Mouse (Mus musculus): Measurements from ENCODE around the gene Arhgap21. TPM values are rescaled to one million over a fixed set of nuclear protein-coding genes. Genes with fewer than 3 reads are reported as not detected.

The Arhgap21 gene
- polyA plus RNA-seq (2012; rRNA removed), result 112 and 131 TPM in 2 replicates

GRCm38 (mm10) chr2:20968441-20969200 is at the start of gene Arhgap21:
Arhgap21 (minus strand) TSS chr2:20968881.
- peak; percentile 46 to 77 for DNase-seq (ENCODE audit: extremely low spot score in 1 of 2, low spot score in 1 of 2)

DNA sequence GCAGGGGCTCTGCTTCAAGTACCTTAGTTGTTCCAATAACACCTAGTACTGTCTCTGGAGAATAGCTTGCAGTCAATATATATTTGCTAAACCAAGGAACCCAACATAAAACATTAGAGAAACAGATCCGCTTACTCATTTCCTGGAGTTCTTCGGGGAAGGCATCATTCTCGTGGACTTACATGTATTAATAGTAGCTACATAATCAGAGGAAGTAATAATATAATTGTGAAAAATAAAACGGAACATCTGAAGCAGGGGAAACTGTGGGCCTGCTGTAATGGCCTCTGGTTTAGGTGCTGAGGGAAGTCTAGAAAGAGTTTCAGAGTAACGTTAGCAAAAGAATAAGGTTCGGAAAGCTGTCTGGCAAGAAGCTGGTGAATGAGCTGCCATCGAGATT is 47.9 kb upstream of the Arhgap21 start:
- no peak for DNase-seq (ENCODE audit: extremely low spot score in 1 of 2, low spot score in 1 of 2)

- DNase-seq (ENCODE audit: extremely low spot score in 1 of 2, low spot score in 1 of 2), result no peak
Observed at GRCm38 (mm10) chr2:21010806-21011397, 42.2 kb upstream of the Arhgap21 start.

GRCm38 (mm10) chr2:21010219-21010618 is 41.5 kb upstream of the Arhgap21 start:
- peak in 1 of 2 experiments; percentile 23 for DNase-seq (ENCODE audit: extremely low spot score in 1 of 2, low spot score in 1 of 2)

- DNase-seq (ENCODE audit: extremely low spot score in 1 of 2, low spot score in 1 of 2), result no peak
Observed at GRCm38 (mm10) chr2:21009258-21010140, 40.8 kb upstream of the Arhgap21 start.

DNA sequence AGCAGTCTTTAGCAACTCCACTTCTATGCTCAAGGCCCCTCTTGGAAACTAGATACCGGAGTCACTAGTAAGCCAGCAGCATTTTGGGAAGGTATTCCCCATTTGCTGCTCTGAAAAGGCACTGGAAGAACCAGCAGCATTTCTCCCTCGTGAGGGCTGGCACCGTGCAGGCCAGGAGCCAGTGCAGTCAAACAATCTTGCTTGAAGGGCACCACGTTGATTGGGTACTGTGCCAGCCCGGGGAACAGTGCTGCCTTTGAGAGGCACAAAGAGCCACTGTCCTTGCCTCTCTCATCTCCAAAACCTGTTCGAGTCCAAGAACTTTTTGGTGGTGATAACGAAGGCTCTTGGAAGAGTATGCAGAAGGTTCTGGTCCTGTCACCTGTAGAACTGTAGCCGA is 33.9 kb upstream of the Arhgap21 start:
- peak; percentile 30 to 60 for DNase-seq (ENCODE audit: extremely low spot score in 1 of 2, low spot score in 1 of 2)

GRCm38 (mm10) chr2:21001156-21001555 is 32.5 kb upstream of the Arhgap21 start:
- DNase-seq (ENCODE audit: extremely low spot score in 1 of 2, low spot score in 1 of 2), result no peak

- peak in 1 of 2 experiments; percentile 34 for DNase-seq (ENCODE audit: extremely low spot score in 1 of 2, low spot score in 1 of 2)
Observed at GRCm38 (mm10) chr2:20995547-20995946, 26.9 kb upstream of the Arhgap21 start.

DNA sequence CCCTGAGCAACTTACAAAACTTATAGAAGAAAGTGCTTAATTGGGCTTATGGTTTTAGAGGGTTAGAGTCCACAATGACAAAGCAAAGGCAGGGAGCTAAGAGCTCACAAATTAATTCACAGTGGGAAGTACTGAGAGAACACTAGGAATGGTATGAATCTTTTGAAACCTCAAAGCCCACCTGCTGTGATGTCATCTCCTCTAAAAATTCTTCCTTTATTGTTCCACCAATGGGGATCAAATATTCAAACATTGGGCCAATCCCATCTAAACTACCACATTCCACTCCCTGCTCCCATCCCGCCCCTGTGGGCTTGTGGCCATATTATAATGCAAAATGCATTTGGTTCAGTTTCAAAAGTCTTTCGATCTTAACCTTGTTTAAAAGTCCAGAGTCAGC is 22.8 kb upstream of the Arhgap21 start:
- no peak for DNase-seq (ENCODE audit: extremely low spot score in 1 of 2, low spot score in 1 of 2)

DNA sequence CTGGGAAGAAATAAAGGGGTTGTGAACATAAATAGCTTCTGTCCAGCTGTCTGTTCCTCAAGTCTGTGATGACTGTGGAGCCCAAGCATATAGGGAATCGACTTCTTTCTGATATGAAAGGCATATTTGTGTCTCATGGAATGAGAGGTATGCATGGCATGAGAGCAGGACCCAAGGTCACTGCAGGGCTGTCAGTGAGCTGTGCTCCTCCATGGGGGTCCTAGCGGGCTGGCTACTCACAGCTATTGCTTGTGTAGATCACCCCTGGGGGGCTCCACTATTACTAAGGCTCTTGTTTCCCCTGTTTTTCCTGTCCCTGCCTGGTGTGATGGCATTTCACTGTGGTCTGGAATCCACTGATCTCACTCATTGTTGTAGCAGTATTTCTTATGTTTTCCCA is 22.2 kb upstream of the Arhgap21 start:
- DNase-seq (ENCODE audit: extremely low spot score in 1 of 2, low spot score in 1 of 2), result no peak

DNA sequence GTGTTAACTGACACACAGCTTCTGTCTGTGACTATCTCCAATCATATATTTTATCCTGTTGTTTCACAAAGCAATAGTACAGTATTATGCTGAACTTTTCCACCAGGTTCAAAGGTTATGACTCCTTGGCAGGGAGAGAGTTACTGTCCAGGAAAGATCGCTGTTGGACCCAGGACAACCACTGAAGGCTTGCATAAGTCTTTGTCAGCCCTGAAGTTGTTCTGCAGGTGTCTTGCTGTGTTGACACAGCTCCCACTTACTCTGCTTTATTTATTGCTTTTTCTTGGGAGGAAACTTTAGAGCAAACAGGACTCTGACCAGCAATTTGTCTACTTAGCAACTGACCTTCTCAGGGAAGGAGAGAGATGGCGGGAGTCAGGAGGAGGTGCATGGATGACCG is 21.4 kb upstream of the Arhgap21 start:
- no peak for DNase-seq (ENCODE audit: extremely low spot score in 1 of 2, low spot score in 1 of 2)

DNA sequence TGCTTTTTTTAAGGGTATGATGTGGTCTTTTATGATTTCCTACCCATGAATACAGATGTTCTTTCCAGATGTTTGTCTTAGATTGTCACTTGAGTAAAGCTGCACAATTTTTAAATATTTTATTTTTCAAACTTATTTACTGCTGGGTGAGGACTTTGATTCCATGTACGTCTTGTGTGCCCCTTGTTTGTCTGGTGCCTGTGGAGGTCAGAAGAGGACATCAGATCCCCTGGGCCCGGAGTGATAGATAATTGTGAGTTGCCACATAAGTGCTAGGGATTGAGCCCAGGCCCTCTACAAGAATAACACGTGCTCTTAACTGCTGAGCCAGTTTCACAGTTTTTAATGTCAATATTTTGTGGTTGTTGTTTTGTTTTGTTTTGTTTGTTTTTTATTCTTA is 19.1 kb upstream of the Arhgap21 start:
- no peak for DNase-seq (ENCODE audit: extremely low spot score in 1 of 2, low spot score in 1 of 2)

- DNase-seq (ENCODE audit: extremely low spot score in 1 of 2, low spot score in 1 of 2), result no peak
Observed at GRCm38 (mm10) chr2:20978726-20979125, 10.0 kb upstream of the Arhgap21 start.

GRCm38 (mm10) chr2:20977051-20977450 is 8.4 kb upstream of the Arhgap21 start:
- DNase-seq (ENCODE audit: extremely low spot score in 1 of 2, low spot score in 1 of 2), result no peak

DNA sequence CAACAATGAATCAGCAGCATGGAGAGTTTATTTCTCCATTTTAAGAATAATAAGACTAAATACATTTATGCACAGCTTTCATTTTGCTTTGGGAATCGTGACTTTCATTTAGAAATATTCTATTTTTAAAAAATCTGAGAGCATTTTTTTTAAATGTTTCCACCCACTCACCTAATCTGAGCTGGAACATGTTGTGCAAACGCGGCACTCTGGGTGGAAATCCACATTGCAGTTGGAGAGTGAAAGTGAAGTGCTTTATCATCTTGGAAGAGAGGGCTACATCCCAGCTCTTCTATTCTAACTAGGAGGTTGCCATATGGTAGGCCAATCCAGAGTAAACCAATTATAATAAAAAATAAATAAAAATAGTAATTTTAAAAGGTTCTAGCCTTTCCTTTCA is 4.8 kb upstream of the Arhgap21 start:
- peak; percentile 52 to 79 for DNase-seq (ENCODE audit: extremely low spot score in 1 of 2, low spot score in 1 of 2)

DNA sequence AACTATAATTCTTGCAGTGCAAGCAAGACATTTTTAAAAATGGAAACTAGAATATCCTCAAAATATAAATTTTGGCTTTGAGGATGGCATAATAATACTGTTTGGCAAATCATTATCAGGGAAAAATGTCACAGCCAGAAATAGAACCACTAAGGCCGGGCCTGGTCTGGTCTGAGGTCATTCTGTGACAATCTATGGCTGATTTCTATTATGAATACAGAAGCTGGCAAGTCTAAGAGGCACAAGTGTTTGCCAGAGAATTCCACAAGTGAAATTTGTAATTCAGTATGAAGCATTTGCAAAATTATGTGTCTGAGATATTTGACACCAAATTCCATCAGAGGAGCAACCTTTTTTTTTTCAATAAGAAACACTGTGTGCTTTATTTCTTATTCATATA is 3.5 kb upstream of the Arhgap21 start:
- no peak for DNase-seq (ENCODE audit: extremely low spot score in 1 of 2, low spot score in 1 of 2)

GRCm38 (mm10) chr2:20971628-20972027 is 2.9 kb upstream of the Arhgap21 start:
- DNase-seq (ENCODE audit: extremely low spot score in 1 of 2, low spot score in 1 of 2), result no peak

DNA sequence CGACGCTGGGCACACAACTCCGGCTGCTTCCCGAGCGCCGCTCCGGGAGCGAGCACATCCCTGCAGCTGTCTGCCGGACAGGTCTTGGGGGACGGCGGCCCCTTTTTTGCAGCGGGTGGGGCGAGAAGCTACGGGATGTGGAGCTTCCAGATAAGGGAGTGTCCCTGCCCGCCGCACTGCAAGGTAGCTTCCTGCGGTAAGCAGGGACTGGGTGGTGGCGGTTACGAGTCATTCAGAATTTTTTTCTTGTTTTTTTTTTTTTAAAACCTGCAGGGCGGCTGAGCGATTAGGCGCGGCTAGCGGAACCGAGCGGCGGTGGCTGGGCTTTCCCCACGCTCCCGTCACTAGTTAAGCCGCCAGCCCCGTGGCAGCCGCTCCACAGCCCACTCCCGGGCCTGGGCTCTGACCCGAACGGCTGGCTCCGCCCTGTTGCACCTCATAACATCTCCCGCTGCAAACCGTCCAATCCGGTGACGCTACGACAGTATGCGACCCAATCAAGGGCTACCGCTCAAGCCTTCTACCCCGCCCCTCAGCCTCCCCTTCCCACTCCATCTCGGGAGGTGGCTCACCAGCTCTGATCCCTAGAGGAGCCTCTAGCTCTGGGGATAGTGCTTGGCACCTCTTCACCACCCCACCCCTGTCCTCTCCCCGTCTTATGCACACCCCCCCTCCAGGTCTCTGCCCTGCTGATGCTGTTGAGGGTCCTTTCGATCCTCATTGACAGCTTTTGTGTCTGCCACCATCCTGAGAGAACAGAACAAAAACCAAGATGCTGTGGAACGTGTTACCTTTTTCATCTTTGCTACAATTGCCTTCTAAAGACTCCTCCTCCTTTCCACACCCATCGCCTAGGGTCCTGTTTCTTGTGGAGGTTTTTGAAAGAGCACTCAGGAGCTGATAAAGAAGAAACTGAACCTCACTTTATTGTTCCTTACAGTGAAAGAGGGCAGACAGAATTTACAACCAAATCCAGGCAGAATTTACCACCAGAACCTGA is 820 bp upstream of the Arhgap21 start:
- DNase-seq (ENCODE audit: extremely low spot score in 1 of 2, low spot score in 1 of 2), result peak; percentile 97 to 98

GRCm38 (mm10) chr2:20967646-20968351 is 882 bp downstream of the Arhgap21 start:
- no peak for DNase-seq (ENCODE audit: extremely low spot score in 1 of 2, low spot score in 1 of 2)
